Mouse (Mus musculus): ENCODE data around the gene Cnih1. TPM values are rescaled to one million over a fixed set of nuclear protein-coding genes. Genes with fewer than 3 reads are reported as not detected.

Gene Cnih1
- polyA plus RNA-seq, 1 experiment: 71.4 TPM

DNA sequence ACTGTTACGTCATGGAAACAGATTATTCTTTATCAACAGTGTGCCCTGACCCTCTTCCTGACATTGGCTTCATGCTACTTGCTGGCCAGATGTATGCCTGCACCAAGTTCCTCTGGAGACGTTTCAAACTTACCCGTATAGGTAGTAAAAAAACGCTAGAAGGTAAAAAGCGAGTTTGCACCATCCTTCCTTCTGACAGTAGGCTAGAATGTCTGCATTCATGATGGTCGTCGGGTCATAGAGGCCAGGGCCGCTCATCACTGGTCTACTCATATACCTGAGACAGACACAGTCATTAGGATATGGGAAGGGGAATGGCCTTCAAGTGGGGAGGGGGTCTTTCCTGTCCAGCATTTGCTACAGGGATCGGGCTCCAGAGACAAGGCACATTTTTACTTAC is 9.5 kb downstream of the Cnih1 start:
- no peaks in the 10 kb centered on the region for H3K4me1 ChIP-seq (ENCODE audit: control insufficient read depth, insufficient read depth, low read length)
- TF ChIP-seq CTCF (conservative IDR thresholded peaks at IDR 0.05; ENCODE audit: insufficient read depth, insufficient read length, low read depth, low read length) (no peak), POLR2A (IDR thresholded peaks at IDR 0.05; ENCODE audit: low read depth, low read length) (no peak)
- DNase-seq: no peak
- H3K36me3 ChIP-seq (ENCODE audit: control insufficient read depth, insufficient read depth, low read length): peaks cover 2% of the 10 kb centered on the region; the same call in 1 of the 2 replicates
- H3K27me3 ChIP-seq (replicated peaks; ENCODE audit: control insufficient read depth, insufficient read depth, low read length): no peaks in the 10 kb centered on the region
- WGBS: over 99% methylated on average over 9 of the region's 9 CpGs
- H3K4me3 ChIP-seq (ENCODE audit: insufficient read depth, low read depth, low read length): no peak overlapping the region
- H3K27ac ChIP-seq (ENCODE audit: insufficient read depth, low read depth, low read length): no peak overlapping the region

DNA sequence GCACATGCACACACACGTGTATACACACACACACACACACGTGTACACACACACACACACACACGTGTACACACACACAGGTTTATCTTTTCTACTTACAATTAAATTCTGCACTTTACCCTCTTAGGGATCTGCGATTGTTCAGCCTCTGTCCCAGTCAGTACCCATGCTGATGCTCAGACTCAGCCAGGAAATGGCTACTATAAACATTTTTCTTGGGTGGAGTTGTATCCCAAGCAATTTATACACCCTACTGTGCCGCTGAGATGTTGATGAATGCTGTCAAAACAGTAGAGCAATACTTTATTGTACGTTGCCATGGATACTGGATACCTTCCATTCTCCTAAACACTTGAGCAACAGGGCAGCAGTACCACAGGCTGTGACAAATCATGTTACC is 18.2 kb downstream of the Cnih1 start:
- TF ChIP-seq CTCF (conservative IDR thresholded peaks at IDR 0.05; ENCODE audit: insufficient read depth, insufficient read length, low read depth, low read length): no peak
- no peak for TF ChIP-seq POLR2A (IDR thresholded peaks at IDR 0.05; ENCODE audit: low read depth, low read length)
- whole genome bisulfite sequencing: 86% methylated on average over 6 of the region's 6 CpGs
- Histone ChIP-seq H3K36me3 (ENCODE audit: control insufficient read depth, insufficient read depth, low read length) (no peaks in the 10 kb centered on the region), H3K27me3 (replicated peaks; ENCODE audit: control insufficient read depth, insufficient read depth, low read length) (no peaks in the 10 kb centered on the region), H3K27ac (ENCODE audit: insufficient read depth, low read depth, low read length) (no peak overlapping the region), H3K4me3 (ENCODE audit: insufficient read depth, low read depth, low read length) (no peak overlapping the region), H3K4me1 (ENCODE audit: control insufficient read depth, insufficient read depth, low read length) (no peaks in the 10 kb centered on the region)
- DNase-seq: no peak

DNA sequence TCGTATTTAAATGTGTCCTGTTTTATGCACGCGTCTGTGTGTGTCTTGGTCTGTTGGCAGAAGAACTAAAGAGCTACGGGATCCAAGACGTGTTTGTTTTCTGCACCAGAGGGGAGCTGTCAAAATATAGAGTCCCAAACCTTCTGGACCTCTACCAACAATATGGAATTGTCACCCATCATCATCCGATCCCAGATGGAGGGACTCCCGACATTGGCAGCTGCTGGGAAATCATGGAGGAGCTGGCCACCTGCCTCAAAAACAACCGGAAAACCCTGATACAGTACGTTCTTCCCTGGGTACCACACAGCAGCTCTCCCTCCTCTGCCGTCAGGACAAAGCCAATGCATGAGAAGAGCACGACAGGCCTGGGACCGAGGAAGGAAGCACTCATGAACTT is 21.1 kb downstream of the Cnih1 start:
- no peak for TF ChIP-seq CTCF (conservative IDR thresholded peaks at IDR 0.05; ENCODE audit: insufficient read depth, insufficient read length, low read depth, low read length)
- no peak for TF ChIP-seq POLR2A (IDR thresholded peaks at IDR 0.05; ENCODE audit: low read depth, low read length)
- H3K36me3 ChIP-seq (ENCODE audit: control insufficient read depth, insufficient read depth, low read length): no peaks in the 10 kb centered on the region
- H3K27ac ChIP-seq (ENCODE audit: insufficient read depth, low read depth, low read length): no peak overlapping the region
- H3K4me3 ChIP-seq (ENCODE audit: insufficient read depth, low read depth, low read length): no peak overlapping the region
- no peaks in the 10 kb centered on the region for H3K4me1 ChIP-seq (ENCODE audit: control insufficient read depth, insufficient read depth, low read length)
- DNase-seq: no peak
- H3K27me3 ChIP-seq (replicated peaks; ENCODE audit: control insufficient read depth, insufficient read depth, low read length): no peaks in the 10 kb centered on the region
- 79% methylated on average over 12 of the region's 12 CpGs for WGBS

DNA sequence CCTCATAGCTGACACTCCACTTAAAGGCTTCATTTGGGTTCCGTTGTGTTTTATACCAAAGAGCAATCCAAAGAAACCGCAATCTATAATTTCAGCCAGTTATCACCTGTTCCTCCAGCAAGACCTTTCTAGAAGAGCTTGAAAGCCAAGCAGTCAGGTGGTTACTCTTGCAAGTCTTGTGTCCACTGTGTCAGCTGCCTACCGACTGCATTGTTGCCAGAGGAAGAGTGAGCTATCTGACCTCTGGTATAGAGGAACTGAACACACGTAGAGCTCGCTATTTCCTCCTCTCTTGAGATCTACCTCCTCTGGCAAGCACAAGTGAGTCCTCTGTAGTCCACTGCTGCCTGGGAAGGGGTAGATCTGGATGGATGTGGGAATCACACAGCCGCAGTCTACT is 27.0 kb downstream of the Cnih1 start:
- no peak for DNase-seq
- 41% methylated on average over 6 of the region's 6 CpGs for WGBS
- H3K36me3 ChIP-seq (ENCODE audit: control insufficient read depth, insufficient read depth, low read length): no peaks in the 10 kb centered on the region
- H3K4me1 ChIP-seq (ENCODE audit: control insufficient read depth, insufficient read depth, low read length): no peaks in the 10 kb centered on the region
- no peak overlapping the region for H3K4me3 ChIP-seq (ENCODE audit: insufficient read depth, low read depth, low read length)
- no peak for TF ChIP-seq POLR2A (IDR thresholded peaks at IDR 0.05; ENCODE audit: low read depth, low read length)
- no peak for TF ChIP-seq CTCF (conservative IDR thresholded peaks at IDR 0.05; ENCODE audit: insufficient read depth, insufficient read length, low read depth, low read length)
- H3K27me3 ChIP-seq (replicated peaks; ENCODE audit: control insufficient read depth, insufficient read depth, low read length): no peaks in the 10 kb centered on the region
- H3K27ac ChIP-seq (ENCODE audit: insufficient read depth, low read depth, low read length): no peak overlapping the region

DNA sequence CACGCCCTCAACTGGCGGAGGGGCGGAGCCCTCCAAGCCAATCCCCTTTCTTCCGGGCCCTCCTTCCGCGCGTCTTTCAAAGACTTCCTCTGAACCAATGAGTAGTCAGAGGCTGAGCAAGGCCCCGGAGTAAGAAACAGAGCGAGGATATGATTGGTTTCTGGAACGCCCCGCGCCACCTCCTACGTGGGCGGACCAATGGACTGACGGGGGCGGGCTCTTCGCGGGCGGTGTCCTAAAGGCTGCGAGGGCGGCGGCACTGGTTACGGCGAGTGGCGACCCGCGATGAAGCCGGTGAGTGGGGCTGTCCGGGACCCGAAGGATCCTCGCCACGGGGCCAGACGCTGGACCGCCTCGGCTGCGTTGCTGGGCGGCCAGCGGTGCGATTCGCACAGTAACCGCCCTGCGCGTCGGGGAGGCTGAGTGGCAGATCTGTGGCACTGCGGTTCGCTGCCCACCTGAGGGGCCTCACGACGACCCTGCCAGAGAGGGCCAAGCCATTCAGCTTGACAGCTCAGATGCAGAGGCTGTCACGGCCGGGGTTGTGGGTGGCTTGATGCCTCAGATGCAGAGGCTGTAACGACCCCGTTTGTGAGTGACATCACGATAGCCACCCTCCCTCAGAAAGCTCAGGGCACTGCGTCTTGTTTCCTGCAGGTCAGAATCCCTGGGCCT is 27.7 kb downstream of the Cnih1 start, which contains the start of gene Cdkn3:
Gene Cdkn3, plus strand, starts transcription at position 187 of the 675 bp plus-strand sequence.
- peak; percentile 98 for DNase-seq
- Histone ChIP-seq H3K36me3 (ENCODE audit: control insufficient read depth, insufficient read depth, low read length) (no peaks in the 10 kb centered on the region), H3K4me1 (ENCODE audit: control insufficient read depth, insufficient read depth, low read length) (no peaks in the 10 kb centered on the region), H3K4me3 (ENCODE audit: insufficient read depth, low read depth, low read length) (peak within 1 kb of the TSS; percentile 60), H3K27me3 (replicated peaks; ENCODE audit: control insufficient read depth, insufficient read depth, low read length) (no peaks in the 10 kb centered on the region), H3K27ac (ENCODE audit: insufficient read depth, low read depth, low read length) (no peak within 1 kb of the TSS)
- under 1% methylated on average over 54 of the region's 54 CpGs for WGBS
- TF ChIP-seq POLR2A (IDR thresholded peaks at IDR 0.05; ENCODE audit: low read depth, low read length) (no peak), CTCF (conservative IDR thresholded peaks at IDR 0.05; ENCODE audit: insufficient read depth, insufficient read length, low read depth, low read length) (no peak)

DNA sequence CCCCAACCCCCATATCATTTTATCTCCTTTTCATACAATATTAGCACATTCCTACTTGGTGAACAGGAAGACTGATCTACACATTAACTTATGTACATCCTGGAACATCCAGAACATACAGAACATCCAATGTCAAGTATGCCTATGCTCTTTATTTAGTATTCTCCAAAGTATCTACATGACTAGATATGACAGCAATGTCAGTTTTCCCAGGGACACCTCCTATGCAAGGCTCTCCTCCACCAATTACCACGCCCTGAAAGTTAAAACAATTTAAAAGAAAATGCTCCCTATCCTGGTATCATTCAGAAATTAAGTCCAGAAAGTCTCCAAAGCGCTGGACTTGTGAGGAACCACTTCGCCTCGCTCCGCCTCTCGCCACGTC is 28.2 kb downstream of the Cnih1 start:
- no peak for DNase-seq
- 2% methylated on average over 7 of the region's 7 CpGs for WGBS
- no peak for TF ChIP-seq POLR2A (IDR thresholded peaks at IDR 0.05; ENCODE audit: low read depth, low read length)
- TF ChIP-seq CTCF (conservative IDR thresholded peaks at IDR 0.05; ENCODE audit: insufficient read depth, insufficient read length, low read depth, low read length): no peak
- Histone ChIP-seq H3K4me1 (ENCODE audit: control insufficient read depth, insufficient read depth, low read length) (no peaks in the 10 kb centered on the region), H3K27me3 (replicated peaks; ENCODE audit: control insufficient read depth, insufficient read depth, low read length) (no peaks in the 10 kb centered on the region), H3K4me3 (ENCODE audit: insufficient read depth, low read depth, low read length) (no peak overlapping the region), H3K27ac (ENCODE audit: insufficient read depth, low read depth, low read length) (no peak overlapping the region), H3K36me3 (ENCODE audit: control insufficient read depth, insufficient read depth, low read length) (no peaks in the 10 kb centered on the region)

DNA sequence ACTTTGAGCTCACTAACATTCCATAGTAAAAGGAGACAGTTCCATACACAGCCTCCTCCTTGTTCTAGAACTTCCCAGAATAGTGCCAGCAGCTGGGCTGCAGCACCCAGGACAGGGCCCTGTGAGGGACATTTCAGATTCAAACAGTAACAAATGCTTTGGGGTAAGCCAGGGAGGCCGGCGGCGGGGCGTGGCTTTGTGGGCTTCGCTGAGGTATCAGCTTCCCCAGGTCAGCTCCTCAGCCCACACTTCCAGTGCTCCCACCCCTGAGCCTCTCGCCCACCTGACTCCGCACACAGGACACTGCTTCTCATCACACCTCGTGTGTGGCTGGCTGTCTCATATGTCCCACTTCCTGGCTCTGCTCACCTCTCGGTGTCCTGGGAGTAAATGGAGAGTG is 30.5 kb downstream of the Cnih1 start:
- Histone ChIP-seq H3K27me3 (replicated peaks; ENCODE audit: control insufficient read depth, insufficient read depth, low read length) (no peaks in the 10 kb centered on the region), H3K36me3 (ENCODE audit: control insufficient read depth, insufficient read depth, low read length) (no peaks in the 10 kb centered on the region), H3K4me1 (ENCODE audit: control insufficient read depth, insufficient read depth, low read length) (no peaks in the 10 kb centered on the region), H3K4me3 (ENCODE audit: insufficient read depth, low read depth, low read length) (no peak overlapping the region), H3K27ac (ENCODE audit: insufficient read depth, low read depth, low read length) (no peak overlapping the region)
- 53% methylated on average over 9 of the region's 9 CpGs for WGBS
- DNase-seq: no peak
- TF ChIP-seq POLR2A (IDR thresholded peaks at IDR 0.05; ENCODE audit: low read depth, low read length) (no peak), CTCF (conservative IDR thresholded peaks at IDR 0.05; ENCODE audit: insufficient read depth, insufficient read length, low read depth, low read length) (no peak)
